Mouse (Mus musculus) C2C12 (cell line): ENCODE measurements around the gene Glis3.

ENCODE experiments used
- MAX ChIP-seq: IDR thresholded peaks from one replicate; pipeline ENCODE4 v1.6.1; 2011; ENCODE audit warnings: mild to moderate bottlenecking, control low read depth
- MYOG ChIP-seq: IDR thresholded peaks from one replicate; pipeline ENCODE4 v1.6.1; 2011; ENCODE audit not compliant: control insufficient read depth, insufficient read length; ENCODE audit errors: extremely low read depth
- USF1 ChIP-seq: IDR thresholded peaks from one replicate; pipeline ENCODE4 v1.6.1; 2011; ENCODE audit warnings: low read depth, mild to moderate bottlenecking, control low read depth, moderate library complexity

DNA sequence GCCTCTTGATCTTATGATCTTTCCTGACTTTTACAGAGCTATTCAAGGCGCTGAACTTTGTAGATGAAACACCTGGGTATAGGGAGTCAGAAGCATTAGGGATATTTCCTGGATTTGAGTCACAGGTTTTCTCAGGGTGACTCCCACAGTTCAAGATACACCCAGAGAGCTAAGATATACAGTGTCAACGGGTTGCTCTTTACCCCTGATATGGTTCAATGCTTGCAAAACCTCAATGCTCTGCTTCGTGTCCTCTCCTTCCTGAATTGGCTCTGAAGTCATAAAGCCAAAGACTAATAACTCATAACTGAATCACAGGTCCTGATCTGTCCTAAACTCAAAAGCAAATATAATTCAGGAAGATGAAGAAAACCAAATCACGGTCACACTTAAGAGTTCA, 319.0 kb downstream of the Glis3 start:
- TF ChIP-seq MAX: no peak
- no peak for TF ChIP-seq USF1
- no peak for TF ChIP-seq MYOG
